Mouse (Mus musculus) urinary bladder, postnatal 14 days (tissue): ENCODE results near the gene Zc3hav1.

ENCODE experiments used
- DNase-seq: peaks from one replicate; pipeline ENCODE4 v3.0.0; 2021; ENCODE audit warnings: low spot score

Gene Zc3hav1

GRCm38 (mm10) chr6:38352451-38352850, 2.0 kb downstream of the Zc3hav1 start:
- DNase-seq: no peak

DNA sequence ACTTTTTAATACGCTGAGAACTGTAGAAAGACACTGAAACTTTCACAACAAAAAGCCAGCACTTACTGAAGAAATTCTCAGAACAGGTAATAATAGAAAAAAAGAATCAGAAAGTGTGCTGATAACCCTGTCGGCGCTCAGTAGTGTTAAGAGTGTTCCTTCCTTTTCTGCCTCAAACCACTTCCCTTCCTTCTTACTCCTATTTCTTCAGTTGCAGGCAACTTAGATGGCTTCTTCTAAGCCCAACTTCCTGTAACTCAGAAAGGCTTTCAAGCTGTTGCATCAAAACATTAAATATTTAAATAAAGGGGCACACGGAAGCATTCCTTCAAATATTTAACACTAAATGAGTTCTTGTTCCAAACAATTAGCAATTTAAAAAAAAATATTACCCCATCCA, 2.5 kb downstream of the Zc3hav1 start:
- no peak for DNase-seq

- no peak for DNase-seq
Measured at GRCm38 (mm10) chr6:38349806-38350205, 4.6 kb downstream of the Zc3hav1 start.

GRCm38 (mm10) chr6:38348811-38349453, 5.5 kb downstream of the Zc3hav1 start:
- DNase-seq: no peak

- DNase-seq: no peak
Measured at GRCm38 (mm10) chr6:38347875-38348274, 6.5 kb downstream of the Zc3hav1 start.

DNA sequence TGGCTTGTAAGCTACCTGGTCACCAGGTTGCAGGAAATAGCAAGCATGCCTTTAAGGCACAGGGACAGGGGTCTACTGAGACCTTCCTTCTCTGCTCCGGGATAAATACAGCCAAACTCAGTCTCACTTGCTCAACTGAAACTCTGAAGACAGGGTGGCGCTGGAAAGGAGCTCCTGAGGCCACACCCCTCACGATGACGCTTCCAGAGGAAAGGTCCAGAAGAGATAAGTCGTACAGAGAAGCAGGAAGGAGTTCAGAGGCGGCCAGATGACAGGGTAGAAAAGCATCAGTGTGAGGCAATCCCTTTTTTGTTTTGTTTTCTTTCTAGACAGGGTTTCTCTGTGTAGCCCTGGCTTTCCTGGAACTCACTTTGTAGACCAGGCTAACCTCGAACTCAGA, 8.6 kb downstream of the Zc3hav1 start:
- DNase-seq: peak; percentile 82

- no peak for DNase-seq
Measured at GRCm38 (mm10) chr6:38344006-38344670, 10.3 kb downstream of the Zc3hav1 start.

DNA sequence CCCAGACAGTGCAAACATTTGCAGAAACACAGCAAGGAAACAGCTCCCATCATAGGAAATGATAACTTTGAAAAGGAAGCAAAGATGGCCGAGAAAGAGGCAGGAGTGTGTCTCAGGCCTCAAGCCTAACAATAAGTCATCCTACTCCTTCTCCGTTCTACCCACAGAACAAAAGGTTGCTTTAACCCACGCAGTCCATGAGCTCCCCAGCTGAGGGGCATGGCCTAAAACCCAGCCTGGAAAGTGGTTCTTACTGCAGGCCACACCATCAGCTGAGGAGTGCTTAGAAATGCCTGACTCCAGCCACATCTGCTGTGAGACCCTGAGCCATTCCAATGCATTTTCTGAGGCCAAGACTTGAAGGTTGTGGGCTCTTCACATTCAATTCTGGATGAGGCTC, 10.8 kb downstream of the Zc3hav1 start:
- no peak for DNase-seq

GRCm38 (mm10) chr6:38342666-38342992, 11.8 kb downstream of the Zc3hav1 start:
- DNase-seq: no peak

DNA sequence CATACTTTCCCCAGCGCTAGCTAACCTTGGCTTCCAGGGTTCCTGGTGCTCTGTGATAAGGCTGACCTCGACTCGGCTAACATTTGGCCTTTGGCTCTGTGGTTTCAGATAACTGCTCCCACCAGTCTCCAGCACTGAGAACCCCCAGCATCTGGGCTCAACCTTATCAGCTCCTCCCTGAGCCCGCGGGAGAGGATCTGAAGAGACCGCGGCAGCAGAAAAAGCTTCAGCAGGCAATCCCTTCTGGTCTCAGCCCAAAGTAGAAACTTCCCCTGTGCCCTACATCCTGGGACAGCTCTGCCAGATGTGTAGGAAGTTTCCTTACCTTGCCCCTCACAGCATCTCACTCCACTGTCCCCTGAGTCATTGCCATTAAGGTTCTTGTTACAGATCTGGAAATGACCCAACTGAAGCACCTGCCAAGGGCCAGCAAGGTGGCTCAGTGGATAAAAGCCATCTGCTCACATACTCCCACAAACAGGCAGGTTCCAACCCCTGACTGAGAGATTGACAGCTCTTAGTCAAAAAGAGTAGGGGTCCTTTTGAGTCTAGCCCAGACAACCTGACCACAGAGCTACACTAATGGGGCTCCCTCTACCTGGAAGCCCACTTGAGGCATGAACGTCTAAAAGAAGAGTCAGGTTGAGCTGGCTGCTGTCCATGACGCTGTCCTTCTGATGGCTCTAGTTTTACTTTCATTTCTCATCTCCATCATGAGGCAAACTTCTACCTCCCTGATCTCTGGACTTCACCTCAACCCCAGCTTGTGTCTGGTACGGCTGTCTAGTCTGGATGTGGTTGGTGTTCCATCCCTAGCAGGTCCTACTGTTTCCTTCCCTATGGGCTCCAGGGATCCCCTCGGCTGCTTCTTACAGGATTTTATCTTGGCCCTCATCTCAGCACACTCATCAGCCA, 12.4 kb downstream of the Zc3hav1 start:
- no peak for DNase-seq

- DNase-seq: no peak
Measured at GRCm38 (mm10) chr6:38339078-38339477, 15.3 kb downstream of the Zc3hav1 start.

DNA sequence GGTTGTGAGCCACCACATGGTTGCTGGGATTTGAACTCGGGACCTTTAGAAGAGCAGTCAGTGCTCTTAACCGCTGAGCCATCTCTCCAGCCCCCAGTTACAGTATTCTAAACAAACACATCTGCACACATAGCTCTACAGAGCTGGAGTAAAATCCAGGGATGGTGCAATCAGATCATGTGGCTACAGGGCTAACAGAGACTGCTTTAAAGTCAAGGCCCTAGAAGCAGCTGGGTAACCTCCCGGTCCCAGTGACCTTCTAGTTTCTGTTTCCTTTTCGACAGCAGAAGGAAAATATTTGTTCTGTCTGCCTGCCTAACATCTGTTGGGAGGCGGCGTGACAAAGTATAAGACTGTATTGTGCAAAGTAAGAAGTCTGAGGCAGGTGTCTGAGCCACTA, 16.5 kb downstream of the Zc3hav1 start:
- no peak for DNase-seq

GRCm38 (mm10) chr6:38337166-38337705, 17.2 kb downstream of the Zc3hav1 start:
- DNase-seq: no peak

GRCm38 (mm10) chr6:38335264-38335663, 19.1 kb downstream of the Zc3hav1 start:
- no peak for DNase-seq

GRCm38 (mm10) chr6:38326596-38326995, 27.8 kb downstream of the Zc3hav1 start:
- peak; percentile 37 for DNase-seq

- no peak for DNase-seq
Measured at GRCm38 (mm10) chr6:38320621-38321020, 33.8 kb downstream of the Zc3hav1 start.

- no peak for DNase-seq
Measured at GRCm38 (mm10) chr6:38316050-38316449, 38.4 kb downstream of the Zc3hav1 start.

DNA sequence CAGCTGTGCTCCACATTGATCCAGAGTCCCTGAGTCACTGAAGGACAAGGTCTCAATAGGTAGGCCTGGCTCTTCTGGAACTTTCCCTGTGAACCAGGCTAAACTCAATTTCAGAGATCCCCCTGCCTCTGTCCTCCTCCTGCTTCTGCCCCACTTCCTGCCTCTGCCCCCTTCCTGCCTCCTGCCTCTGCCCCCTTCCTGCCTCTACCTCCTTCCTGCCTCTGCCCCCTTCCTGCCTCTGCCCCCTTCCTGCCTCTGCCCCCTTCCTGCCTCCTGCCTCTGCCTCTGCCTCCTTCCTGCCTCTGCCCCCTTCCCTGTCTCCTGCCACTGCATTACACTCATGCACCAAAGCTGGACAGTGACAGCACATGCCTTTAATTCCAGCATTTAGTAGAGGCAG, 44.7 kb downstream of the Zc3hav1 start:
- no peak for DNase-seq

- no peak for DNase-seq
Measured at GRCm38 (mm10) chr6:38304981-38305380, 49.4 kb downstream of the Zc3hav1 start.

DNA sequence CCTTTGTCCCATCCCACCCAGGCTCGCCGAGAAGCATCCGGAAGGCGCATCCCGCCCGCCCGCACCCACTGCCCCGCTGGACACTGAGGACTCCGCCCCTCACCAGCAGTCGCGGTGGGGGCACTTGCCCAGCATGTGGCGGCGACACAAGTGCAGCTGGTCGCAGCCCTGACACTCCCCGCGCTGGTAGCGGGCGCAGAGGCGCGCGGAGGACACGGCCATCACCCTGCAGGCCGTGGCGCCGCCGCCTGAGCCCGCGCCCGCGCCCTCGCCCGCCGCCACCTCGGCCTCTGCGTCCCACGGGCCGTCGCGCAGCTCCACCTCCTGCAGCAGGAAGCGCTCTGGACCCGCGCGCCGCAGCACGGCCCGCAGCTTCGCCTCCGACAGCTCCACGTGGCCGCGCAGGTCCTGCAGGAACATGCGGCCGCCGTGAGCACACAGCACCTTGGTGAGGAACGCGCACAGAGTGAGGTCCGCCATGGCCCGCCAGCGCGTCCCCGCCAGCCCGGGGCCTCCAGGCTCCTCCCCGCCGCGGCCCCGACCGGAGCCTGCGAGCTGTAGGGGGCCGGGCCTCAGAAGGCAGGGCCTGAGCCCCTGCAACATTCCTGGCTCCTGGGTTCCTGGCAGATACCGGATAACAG, 55.5 kb downstream of the Zc3hav1 start, which contains the start of gene Zc3hav1l:
Gene Zc3hav1l, minus strand, starts transcription at position 499 of the 641 bp plus-strand sequence.
- peak; percentile 75 for DNase-seq

GRCm38 (mm10) chr6:38298246-38298635, 56.2 kb downstream of the Zc3hav1 start:
- no peak for DNase-seq

DNA sequence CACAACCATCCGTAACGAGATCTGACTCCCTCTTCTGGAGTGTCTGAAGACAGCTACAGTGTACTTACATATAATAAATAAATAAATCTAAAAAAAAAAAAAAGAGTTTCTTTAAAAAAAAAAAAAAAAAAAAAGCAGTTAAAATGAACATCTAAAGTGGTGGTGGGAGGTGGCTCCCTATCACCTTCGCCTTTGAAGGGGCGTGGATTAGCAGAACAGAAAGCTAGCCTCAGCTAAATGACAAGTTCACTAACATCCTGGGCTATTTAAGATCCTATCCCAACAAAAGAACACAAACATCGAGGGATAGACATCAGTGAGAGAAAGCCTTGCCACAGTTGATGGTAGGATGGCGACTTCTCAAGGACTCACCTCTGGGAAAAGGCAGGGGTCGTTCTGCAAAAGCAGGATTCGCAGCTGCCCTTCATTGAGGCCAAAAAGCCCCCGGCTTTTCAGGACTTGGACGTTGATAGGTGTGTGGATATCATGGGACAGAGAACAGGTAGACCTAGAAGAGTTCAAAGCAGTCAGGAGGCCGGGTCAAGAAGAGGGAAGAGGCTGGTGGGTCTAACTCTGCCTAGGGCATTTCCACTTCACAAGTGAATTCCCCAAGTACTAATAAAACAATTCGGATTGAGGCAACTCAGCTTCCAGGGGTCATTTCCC, 56.7 kb downstream of the Zc3hav1 start:
- no peak for DNase-seq
